Mouse (Mus musculus) inflammation-experienced regulatory T-cells, adult 16 weeks (primary cell): ENCODE data around the gene Faim. TPM values are rescaled to one million over a fixed set of nuclear protein-coding genes. Genes with fewer than 3 reads are reported as not detected.

Experiments used
- polyA plus RNA-seq: library from polyadenylated mRNA; unstranded; fragments of 100-300 nt; shearing (Covaris generic); gene quantifications from one replicate; pipeline ENCODE4 v1.2.1, GENCODE M21; 2017

Faim gene
- 79.2 TPM for polyA plus RNA-seq

DNA sequence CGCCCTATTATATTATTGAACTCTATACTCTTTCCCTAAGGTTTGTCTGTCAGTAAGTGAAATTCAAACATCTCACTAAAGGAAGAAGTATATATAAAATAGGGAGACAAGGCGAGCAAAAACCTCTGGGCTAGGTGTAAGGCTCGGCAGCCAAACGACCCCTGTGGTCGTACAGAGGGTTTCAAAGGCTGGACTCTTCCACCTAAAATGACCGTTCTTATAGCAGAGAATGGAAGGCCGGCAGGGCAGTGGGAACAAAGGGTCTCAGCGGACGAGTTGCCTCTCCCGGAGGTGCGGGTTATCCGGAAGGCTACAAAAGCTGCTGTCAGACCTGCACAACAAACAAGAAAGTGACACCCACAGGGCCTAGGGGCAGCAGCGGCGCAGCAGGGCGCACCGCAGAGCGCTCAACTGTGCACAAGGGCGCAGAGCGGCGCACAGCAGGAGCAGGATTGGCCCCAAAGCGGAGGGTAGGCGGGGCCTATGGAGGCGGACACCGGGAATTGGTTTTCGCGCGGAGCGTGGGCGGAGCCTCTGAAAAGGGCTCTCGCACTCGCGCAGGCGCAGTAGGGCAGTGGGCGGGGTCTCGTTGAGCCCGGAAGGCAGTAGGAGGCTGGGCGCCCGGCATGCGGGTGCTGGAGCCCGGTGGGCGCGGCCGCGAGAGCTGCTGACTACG, at the start of gene Faim:
TSS of gene Faim (plus strand) at position 574 of the 676 bp plus-strand sequence.

DNA sequence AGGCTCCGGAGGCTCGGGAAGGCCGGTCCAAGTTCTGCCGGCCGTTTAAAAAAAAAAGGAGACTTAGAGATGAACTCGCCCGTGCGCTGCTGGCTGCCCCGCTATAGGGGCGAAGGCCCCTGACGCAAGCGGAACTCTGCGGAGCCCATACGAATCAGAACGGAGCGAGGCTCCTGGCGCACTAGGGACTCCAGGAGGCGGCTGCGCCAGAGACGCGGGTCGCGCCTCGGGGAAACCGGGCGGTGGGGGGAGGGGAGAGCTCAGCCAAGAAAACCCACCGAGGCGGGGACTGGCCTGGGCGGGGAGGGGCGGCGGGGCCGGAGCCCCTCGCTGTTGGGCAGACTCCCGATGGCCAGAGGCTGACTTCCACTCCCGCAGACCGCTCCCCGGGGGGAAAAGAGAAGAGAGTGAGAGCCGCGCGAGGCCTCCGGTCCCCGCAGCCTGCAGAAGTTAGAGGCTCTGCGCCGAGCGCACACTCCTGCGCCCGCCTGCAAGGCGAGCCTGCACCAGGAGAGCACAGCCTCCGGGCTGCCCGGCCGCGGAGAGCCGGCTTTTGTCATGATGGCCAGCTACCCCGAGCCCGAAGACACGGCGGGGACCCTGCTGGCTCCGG, 31.0 kb upstream of the Faim start, which contains the start of gene Foxl2:
TSS of gene Foxl2 (plus strand) at position 186 of the 613 bp plus-strand sequence.

DNA sequence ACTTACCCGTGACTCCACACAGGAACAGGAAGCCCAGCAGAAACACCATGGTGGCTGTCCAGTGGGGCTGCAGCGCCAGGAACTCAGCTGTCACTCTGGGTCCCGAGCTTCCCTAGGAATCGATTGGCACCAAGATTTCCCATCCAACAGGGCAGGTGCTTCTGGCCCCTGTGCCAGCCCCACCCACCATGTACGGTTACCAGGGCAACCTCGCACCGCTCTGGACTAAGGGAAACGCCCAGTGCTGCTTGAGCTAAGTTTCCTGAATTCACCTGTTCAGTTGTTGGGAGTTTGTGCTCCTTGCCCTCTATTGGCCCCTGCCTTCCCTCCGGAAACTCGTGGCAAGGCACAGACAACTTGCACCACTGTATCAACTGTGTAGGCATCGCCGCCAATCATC, 49.4 kb downstream of the Faim start, which contains the start of gene Gm1123:
TSS of gene Gm1123 (minus strand) at position 141 of the 400 bp plus-strand sequence.

Other genes with a start within 250 kb of the Faim start
- not detected for gene Prr23a1, start 143.9 kb upstream of the Faim start, polyA plus RNA-seq
- gene Prr23a2, start 129.9 kb upstream of the Faim start, polyA plus RNA-seq = not detected
- gene Prr23a3, start 121.6 kb upstream of the Faim start, polyA plus RNA-seq = not detected
- not detected for gene 7420426K07Rik, start 83.3 kb upstream of the Faim start, polyA plus RNA-seq
- not detected for gene Foxl2, start 31.1 kb upstream of the Faim start, polyA plus RNA-seq
- 0.82 TPM for gene Gm1123, start 49.3 kb downstream of the Faim start, polyA plus RNA-seq
- gene Pik3cb, start 154.2 kb downstream of the Faim start, polyA plus RNA-seq = 2.8 TPM